Mouse (Mus musculus) MEL (cell line): Measurements from ENCODE around the gene Myo1e. TPM values are rescaled to one million over a fixed set of nuclear protein-coding genes. Genes with fewer than 3 reads are reported as not detected.

ENCODE experiments used
- DNase-seq: peaks from one replicate; pipeline ENCODE4 v3.0.0; 2011; ENCODE audit warnings: low read depth, low spot score
- H3K27ac ChIP-seq: 2 replicates; pipeline ENCODE4 v1.5.1; 2012; ENCODE audit warnings: low read depth, mild to moderate bottlenecking, control low read depth, low read length, moderate library complexity; ENCODE audit not compliant: control insufficient read depth
- H3K27me3 ChIP-seq, 2 experiments: fragments of 150-350 bp in 1 of 2; sonication (generic) in 1 of 2; 2 replicates each; pipeline ENCODE4 v1.6.1; 2012; ENCODE audit warnings: low read length in 2 of 2, mild to moderate bottlenecking in 2 of 2, improper control_type of control experiment in 1 of 2, moderate library complexity in 1 of 2; ENCODE audit not compliant: insufficient read depth in 2 of 2, control insufficient read depth in 1 of 2
- H3K36me3 ChIP-seq, 2 experiments: 2 replicates each; pipeline ENCODE4 v1.6.1; 2012 to 2014; ENCODE audit warnings: low read length in 2 of 2, improper control_type of control experiment in 1 of 2, inconsistent platforms in 1 of 2, mild to moderate bottlenecking in 1 of 2; ENCODE audit not compliant: insufficient read depth in 2 of 2, control insufficient read depth in 1 of 2
- H3K4me1 ChIP-seq, 2 experiments: fragments of 150-350 bp in 1 of 2; sonication (generic) in 1 of 2; 2 replicates each; pipeline ENCODE4 v1.6.1; 2012; ENCODE audit warnings: low read length in 2 of 2, improper control_type of control experiment in 1 of 2, mild to moderate bottlenecking in 1 of 2; ENCODE audit not compliant: insufficient read depth in 2 of 2, control insufficient read depth in 1 of 2
- H3K4me3 ChIP-seq, 2 experiments: fragments of 150-350 bp in 1 of 2; sonication (generic) in 1 of 2; 2 replicates each; pipeline ENCODE4 v1.5.1; 2012; ENCODE audit warnings: low read depth in 2 of 2, low read length in 2 of 2, mild to moderate bottlenecking in 2 of 2, moderate library complexity in 2 of 2, control low read depth in 1 of 2, improper control_type of control experiment in 1 of 2; ENCODE audit not compliant: control insufficient read depth in 1 of 2, insufficient read depth in 1 of 2
- H3K79me2 ChIP-seq: 2 replicates; pipeline ENCODE4 v1.6.1; 2012; ENCODE audit warnings: mild to moderate bottlenecking, low read length, moderate library complexity; ENCODE audit not compliant: control insufficient read depth, poor library complexity, insufficient read depth
- H3K9ac ChIP-seq: 2 replicates; pipeline ENCODE4 v1.6.1; 2012; ENCODE audit warnings: low read depth, mild to moderate bottlenecking, control low read depth, low read length, moderate library complexity; ENCODE audit not compliant: control insufficient read depth, poor library complexity, severe bottlenecking
- H3K9me3 ChIP-seq: fragments of 150-350 bp; sonication (generic); replicated peaks from 2 replicates; pipeline ENCODE4 v1.6.1; 2012; ENCODE audit warnings: mild to moderate bottlenecking, low read length, improper control_type of control experiment, moderate library complexity; ENCODE audit not compliant: insufficient read depth
- BHLHE40 ChIP-seq: IDR thresholded peaks from 2 replicates; pipeline ENCODE4 v1.6.1; 2012; ENCODE audit warnings: low read depth, mild to moderate bottlenecking, inconsistent platforms, low read length, improper control_type of control experiment, borderline replicate concordance
- CHD1 ChIP-seq: IDR thresholded peaks from 2 replicates; pipeline ENCODE4 v1.6.1; 2012; ENCODE audit warnings: low read depth, mild to moderate bottlenecking, inconsistent platforms, low read length, improper control_type of control experiment
- CHD2 ChIP-seq: IDR thresholded peaks from 2 replicates; pipeline ENCODE4 v1.6.1; 2011; ENCODE audit warnings: low read length, improper control_type of control experiment
- E2F4 ChIP-seq: IDR thresholded peaks from 2 replicates; pipeline ENCODE4 v1.6.1; 2011; ENCODE audit warnings: low read depth, low read length, improper control_type of control experiment, borderline replicate concordance
- ETS1 ChIP-seq: IDR thresholded peaks from 2 replicates; pipeline ENCODE4 v1.6.1; 2012; ENCODE audit warnings: low read depth, mild to moderate bottlenecking, inconsistent platforms, low read length, improper control_type of control experiment, moderate library complexity
- GATA1 ChIP-seq: IDR thresholded peaks from 2 replicates; pipeline ENCODE4 v1.6.1; 2011; ENCODE audit warnings: low read depth, low read length, improper control_type of control experiment
- HCFC1 ChIP-seq: IDR thresholded peaks from 2 replicates; pipeline ENCODE4 v1.6.1; 2012; ENCODE audit warnings: low read depth, mild to moderate bottlenecking, inconsistent platforms, low read length, improper control_type of control experiment, moderate library complexity
- MXI1 ChIP-seq: IDR thresholded peaks from 2 replicates; pipeline ENCODE4 v1.6.1; 2011; ENCODE audit warnings: mild to moderate bottlenecking, low read depth, low read length, improper control_type of control experiment
- MYB ChIP-seq: IDR thresholded peaks from 2 replicates; pipeline ENCODE4 v1.6.1; 2011; ENCODE audit warnings: mild to moderate bottlenecking, low read depth, low read length, improper control_type of control experiment
- NRF1 ChIP-seq: IDR thresholded peaks from 2 replicates; pipeline ENCODE4 v1.6.1; 2014; ENCODE audit warnings: low read depth, mild to moderate bottlenecking, inconsistent platforms, low read length, improper control_type of control experiment, moderate library complexity; ENCODE audit not compliant: poor library complexity, insufficient read depth, severe bottlenecking
- POLR2A ChIP-seq, 2 experiments: IDR thresholded peaks; 2 replicates each; pipeline ENCODE4 v1.6.1; 2011 to 2012; ENCODE audit warnings: low read length in 2 of 2, mild to moderate bottlenecking in 2 of 2, control low read depth in 1 of 2, improper control_type of control experiment in 1 of 2, low read depth in 1 of 2, moderate library complexity in 1 of 2; ENCODE audit not compliant: control insufficient read depth in 1 of 2, insufficient read depth in 1 of 2, poor library complexity in 1 of 2
- POLR2AphosphoS5 ChIP-seq: IDR thresholded peaks from 2 replicates; pipeline ENCODE4 v1.6.1; 2012; ENCODE audit warnings: low read depth, borderline replicate concordance, mild to moderate bottlenecking, inconsistent platforms, low read length, moderate library complexity, mixed read lengths
- RCOR1 ChIP-seq: IDR thresholded peaks from 2 replicates; pipeline ENCODE4 v1.6.1; 2012; ENCODE audit warnings: low read depth, mild to moderate bottlenecking, inconsistent platforms, low read length, improper control_type of control experiment
- SMC3 ChIP-seq: IDR thresholded peaks from 2 replicates; pipeline ENCODE4 v1.6.1; 2011; ENCODE audit warnings: low read depth, low read length, improper control_type of control experiment
- TBP ChIP-seq: IDR thresholded peaks from 2 replicates; pipeline ENCODE4 v1.8.0; 2011; ENCODE audit warnings: low read depth, low read length, improper control_type of control experiment
- TCF12 ChIP-seq: IDR thresholded peaks from 2 replicates; pipeline ENCODE4 v1.6.1; 2014; ENCODE audit warnings: low read depth, mild to moderate bottlenecking, inconsistent platforms, low read length, improper control_type of control experiment, moderate library complexity
- USF1 ChIP-seq: IDR thresholded peaks from 2 replicates; pipeline ENCODE4 v1.6.1; 2014; ENCODE audit warnings: low read depth, mild to moderate bottlenecking, inconsistent platforms, low read length, improper control_type of control experiment, moderate library complexity
- USF2 ChIP-seq, 2 experiments: IDR thresholded peaks; 2 replicates each; pipeline ENCODE4 v1.6.1; 2011 to 2012; ENCODE audit warnings: improper control_type of control experiment in 2 of 2, low read length in 2 of 2, borderline replicate concordance in 1 of 2, inconsistent platforms in 1 of 2, low read depth in 1 of 2, mild to moderate bottlenecking in 1 of 2; ENCODE audit not compliant: insufficient read depth in 1 of 2
- ZC3H11A ChIP-seq: IDR thresholded peaks from 2 replicates; pipeline ENCODE4 v1.6.1; 2012; ENCODE audit warnings: low read depth, mild to moderate bottlenecking, inconsistent platforms, low read length, improper control_type of control experiment
- polyA plus RNA-seq, 2 experiments: library from polyadenylated mRNA; stranded (reverse) in 1 of 2; unstranded in 1 of 2; fragments of >175 nt in 1 of 2; fragments of >200 nt in 1 of 2; gene quantifications; 2 replicates each; pipeline versions ENCODE4 v1.2.1 to v1.2.4; 2012; ENCODE audit warnings: low replicate concordance in 2 of 2, low read depth in 1 of 2; ENCODE audit not compliant: insufficient read length in 2 of 2, insufficient read depth in 1 of 2, missing spikeins in 1 of 2
- total RNA-seq: library from RNA; depleted of rRNA; stranded (reverse); fragments of 300-350 nt; gene quantifications from 2 replicates; pipeline ENCODE4 v1.2.3, GENCODE M21; 2012

Myo1e gene
- total and polyA plus RNA-seq, 3 experiments: 4.9 to 7.8 TPM; not detected in 1

DNA sequence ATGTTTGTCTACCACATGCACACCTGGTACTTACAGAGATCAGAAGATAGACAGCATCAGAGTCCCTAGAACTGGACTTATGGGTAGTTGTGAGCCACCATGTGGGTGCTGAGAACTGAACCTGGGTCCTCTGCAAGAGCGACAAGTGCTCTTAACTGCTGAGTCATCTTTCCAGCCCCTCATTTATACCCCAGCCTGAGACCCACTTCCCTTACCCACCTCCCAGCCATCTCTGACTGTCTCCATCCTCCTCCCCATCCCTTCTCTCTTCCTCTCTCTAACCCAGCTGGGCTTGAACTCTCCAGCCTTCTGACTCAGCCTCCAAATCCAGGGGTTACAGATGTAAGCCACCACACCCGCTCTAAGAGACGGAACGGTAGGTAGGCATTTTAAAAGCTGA lies 63.3 kb downstream of the Myo1e start:
- Histone ChIP-seq H3K27me3 (peaks cover 0 to 1% of the 10 kb centered on the region in 2 experiments; a peak in 2 of 4 replicates), H3K9me3 (no peaks in the 10 kb centered on the region), H3K36me3 (no peaks in the 10 kb centered on the region), H3K9ac (no peak overlapping the region), H3K4me3 (no peak overlapping the region), H3K4me1 (no peaks in the 10 kb centered on the region), H3K27ac (no peak overlapping the region), H3K79me2 (no peaks in the 10 kb centered on the region)
- no peak for DNase-seq
- no peak for TF ChIP-seq POLR2AphosphoS5
- TF ChIP-seq USF1: no peak
- no peak for TF ChIP-seq NRF1
- TF ChIP-seq ETS1: no peak
- TF ChIP-seq RCOR1: no peak
- no peak for TF ChIP-seq BHLHE40
- TF ChIP-seq GATA1: no peak
- no peak for TF ChIP-seq TBP
- TF ChIP-seq HCFC1: no peak
- TF ChIP-seq MYB: no peak
- TF ChIP-seq SMC3: no peak
- TF ChIP-seq POLR2A (IDR thresholded peaks at IDR 0.05; ENCODE audit: control insufficient read depth in 1 of 2, insufficient read depth in 1 of 2, low read depth in 1 of 2, low read length in 2 of 2, poor library complexity in 1 of 2): no peak
- TF ChIP-seq USF2 (IDR thresholded peaks at IDR 0.05; ENCODE audit: borderline replicate concordance in 1 of 2, insufficient read depth in 1 of 2, low read depth in 1 of 2, low read length in 2 of 2): no peak
- TF ChIP-seq TCF12: no peak
- no peak for TF ChIP-seq MXI1

- DNase-seq: no peak
- H3K27me3 ChIP-seq: peaks cover 0 to 1% of the 10 kb centered on the region in 2 experiments; a peak in 2 of 4 replicates
- no peak for TF ChIP-seq SMC3
- TF ChIP-seq CHD1: no peak
- no peak for TF ChIP-seq BHLHE40
- TF ChIP-seq CHD2: no peak
- TF ChIP-seq ETS1: no peak
- no peak for TF ChIP-seq HCFC1
- no peak for TF ChIP-seq E2F4
- TF ChIP-seq ZC3H11A: no peak
- TF ChIP-seq USF1: no peak
- TF ChIP-seq MYB: no peak
- H3K36me3 ChIP-seq: no peaks in the 10 kb centered on the region
- H3K4me1 ChIP-seq: no peaks in the 10 kb centered on the region
- no peak overlapping the region for H3K9ac ChIP-seq
- no peaks in the 10 kb centered on the region for H3K9me3 ChIP-seq
- H3K27ac ChIP-seq: no peak overlapping the region
- H3K4me3 ChIP-seq: no peak overlapping the region
- H3K79me2 ChIP-seq: no peaks in the 10 kb centered on the region
These were observed 64.0 kb downstream of the Myo1e start for GRCm38 (mm10) chr9:70271137-70271536.
